Mouse (Mus musculus) limb, embryonic 10.5 days (tissue): ENCODE data around the gene Pik3cd. TPM values are rescaled to one million over a fixed set of nuclear protein-coding genes. Genes with fewer than 3 reads are reported as not detected.

ENCODE experiments used
- DNase-seq: peaks from one replicate; pipeline ENCODE4 v3.0.0-alpha.2; 2017; ENCODE audit warnings: low spot score
- H3K27ac ChIP-seq: fragments of 300-500 bp; sonication (generic); 2 replicates; pipeline ENCODE4 v1.5.1; 2016; ENCODE audit warnings: mild to moderate bottlenecking
- H3K27me3 ChIP-seq: fragments of 300-500 bp; sonication (generic); 2 replicates; pipeline ENCODE4 v1.6.1; 2016; ENCODE audit warnings: low read depth, mild to moderate bottlenecking; ENCODE audit not compliant: poor library complexity, severe bottlenecking
- H3K36me3 ChIP-seq: fragments of 300-500 bp; sonication (generic); 2 replicates; pipeline ENCODE4 v1.6.1; 2016; ENCODE audit warnings: mild to moderate bottlenecking, moderate library complexity
- H3K4me1 ChIP-seq: fragments of 300-500 bp; sonication (generic); 2 replicates; pipeline ENCODE4 v1.6.1; 2016
- H3K4me3 ChIP-seq: fragments of 300-500 bp; sonication (generic); 2 replicates; pipeline ENCODE4 v1.5.1; 2016; ENCODE audit warnings: mild to moderate bottlenecking, moderate library complexity
- H3K9me3 ChIP-seq: fragments of 300-500 bp; sonication (generic); replicated peaks from 2 replicates; pipeline ENCODE4 v1.6.1; 2016; ENCODE audit warnings: mild to moderate bottlenecking
- WGBS: fragments of 180-500 bp; shearing (Covaris S2); methylation state at CpG from one replicate; pipeline ENCODE4 v1.1.7; 2016; 5-methylcytosine and 5-hydroxymethylcytosine counted together
- polyA plus RNA-seq: library from polyadenylated mRNA; unstranded; fragments of >200 nt; fragmentation: Nextera tagmentation; extraction: Ambion mirVana; gene quantifications from 2 replicates; pipeline ENCODE4 v1.2.1, GENCODE M21; 2016

The Pik3cd gene
- polyA plus RNA-seq, 1 experiment from 2014 or later: 3.4 TPM

DNA sequence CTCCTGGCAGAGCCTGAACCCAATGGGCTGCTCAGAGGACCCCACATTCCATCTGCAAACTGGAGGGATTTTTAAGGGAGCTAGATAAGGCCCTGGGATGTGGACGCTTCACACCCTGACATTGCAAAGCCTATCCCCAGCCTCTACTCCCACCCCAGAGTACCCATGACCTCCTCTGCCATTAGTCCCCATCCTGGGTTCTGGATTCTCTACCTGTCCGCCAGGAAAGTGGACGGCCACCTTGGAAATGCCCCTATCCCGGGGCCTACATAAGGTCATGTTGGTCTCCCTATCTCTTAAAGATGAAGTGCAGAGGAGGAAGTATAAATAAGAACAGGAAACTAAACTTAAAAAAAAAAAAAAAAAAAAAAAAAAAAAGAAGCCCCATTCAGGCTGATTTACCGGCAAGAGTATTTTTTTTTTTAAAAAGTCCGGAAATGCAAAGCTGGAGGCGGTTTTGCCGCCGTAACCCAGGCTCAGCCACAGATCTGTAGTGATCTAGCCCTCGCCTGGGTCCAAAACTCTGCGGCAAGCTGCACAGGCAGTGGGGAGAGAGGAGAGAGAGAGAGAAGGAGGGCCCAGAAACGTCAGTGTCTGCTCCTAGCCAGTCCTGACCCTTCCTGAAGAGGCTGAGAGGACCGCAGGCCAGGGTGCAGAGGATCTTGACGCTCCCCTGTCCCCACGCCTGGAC, 4.7 kb downstream of the Pik3cd start:
- Histone ChIP-seq H3K27ac (peak overlapping the region; percentile 68; the same call in 1 of the 2 replicates), H3K9me3 (no peaks in the 10 kb centered on the region), H3K4me1 (peaks cover 25% of the 10 kb centered on the region), H3K4me3 (peak overlapping the region; percentile 60), H3K36me3 (no peaks in the 10 kb centered on the region), H3K27me3 (peaks cover 52% of the 10 kb centered on the region)
- no peak for DNase-seq
- WGBS: 18% methylated on average over 15 of the region's 15 CpGs

DNA sequence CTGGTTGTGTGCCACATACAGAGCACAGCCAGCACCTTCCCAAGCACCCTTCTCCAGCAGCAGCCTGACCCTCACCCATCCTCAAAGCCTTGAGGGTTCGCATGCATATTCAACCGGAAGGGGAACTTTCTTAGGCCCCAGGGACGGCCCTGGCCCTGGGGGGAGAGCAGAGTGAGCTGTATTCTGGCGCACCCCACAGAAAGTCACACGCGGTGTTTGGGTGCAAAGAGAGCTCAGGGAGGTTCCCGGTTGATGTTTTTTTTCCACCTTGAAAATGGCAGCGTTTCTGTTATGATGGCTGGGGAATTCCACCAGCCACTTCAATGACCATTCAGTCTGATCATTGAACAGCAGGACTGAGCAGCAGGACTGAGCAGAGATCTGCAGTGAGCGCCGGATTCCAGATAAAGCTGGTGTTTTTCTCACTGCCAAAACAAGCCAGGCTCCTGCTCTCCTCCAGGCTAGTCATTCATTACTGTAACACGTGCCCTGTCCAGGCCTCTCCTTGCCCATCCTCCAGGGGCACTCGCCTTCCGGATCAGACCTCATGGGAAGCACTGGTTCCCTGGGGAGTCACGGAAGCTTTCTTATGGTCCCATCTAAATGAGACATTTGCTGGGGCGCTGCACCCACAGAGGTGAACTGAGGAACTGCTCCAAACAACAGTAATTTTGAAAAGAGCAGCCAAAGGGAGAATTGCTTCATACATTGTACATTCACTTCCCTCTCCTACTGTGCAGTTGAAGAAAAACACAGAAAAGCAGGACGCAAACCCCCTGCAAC, 6.0 kb downstream of the Pik3cd start:
- Histone ChIP-seq H3K36me3 (no peaks in the 10 kb centered on the region), H3K4me3 (no peak overlapping the region), H3K27me3 (peaks cover 52% of the 10 kb centered on the region), H3K4me1 (peaks cover 29% of the 10 kb centered on the region), H3K9me3 (no peaks in the 10 kb centered on the region), H3K27ac (0 out of 2 replicates have a peak overlapping the region, but pooled peaks have one; percentile 6)
- no peak for DNase-seq
- 30% methylated on average over 16 of the region's 16 CpGs for WGBS

DNA sequence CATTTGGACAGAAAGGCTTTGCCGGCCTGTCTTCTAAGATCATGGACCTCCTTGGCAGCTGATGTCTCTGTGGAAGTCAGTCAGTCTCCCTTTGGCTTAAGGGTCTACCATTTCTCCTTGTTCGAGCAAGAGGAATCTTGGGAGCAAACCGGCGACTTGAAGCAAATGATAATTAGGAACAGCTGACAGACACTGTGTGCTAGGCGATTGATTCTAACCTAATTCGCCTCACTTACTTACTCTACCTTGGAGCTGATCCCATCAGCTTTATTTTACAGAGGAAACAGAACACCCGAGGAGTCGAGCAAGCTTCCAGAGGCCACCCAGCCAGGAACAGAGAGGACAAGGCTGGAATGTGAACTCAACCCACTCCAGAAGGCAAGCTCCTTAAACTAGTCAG, 11.0 kb downstream of the Pik3cd start:
- H3K4me3 ChIP-seq: no peak overlapping the region
- H3K36me3 ChIP-seq: no peaks in the 10 kb centered on the region
- H3K9me3 ChIP-seq: no peaks in the 10 kb centered on the region
- peaks cover 9% of the 10 kb centered on the region for H3K27me3 ChIP-seq
- no peak for DNase-seq
- WGBS: 41% methylated on average over 8 of the region's 8 CpGs
- H3K27ac ChIP-seq: no peak overlapping the region; the same call in none of the 2 replicates
- H3K4me1 ChIP-seq: peaks cover 21% of the 10 kb centered on the region

DNA sequence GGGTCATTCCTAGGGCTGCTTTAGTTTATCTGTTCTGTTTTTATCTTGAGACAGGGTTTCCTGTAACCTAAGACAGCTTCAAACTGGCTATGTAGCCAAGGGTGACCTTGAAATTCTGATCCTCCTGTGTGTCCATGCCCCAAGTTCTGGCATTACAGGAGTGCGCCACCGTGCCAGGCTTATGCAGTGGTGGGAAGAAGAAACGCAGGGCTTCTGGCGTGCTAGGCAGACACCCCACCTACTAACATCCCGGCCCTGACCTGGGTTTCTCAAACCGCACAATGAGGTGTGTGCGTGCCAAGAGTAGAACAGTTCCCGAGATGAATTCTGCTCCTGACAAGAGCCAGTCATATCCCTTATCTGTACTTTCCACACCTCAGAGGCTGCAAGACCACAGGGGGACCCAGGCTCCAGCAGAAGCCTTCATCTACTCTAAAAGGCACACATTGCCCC, 11.5 kb downstream of the Pik3cd start:
- H3K4me1 ChIP-seq: peaks cover 16% of the 10 kb centered on the region
- 94% methylated on average over 8 of the region's 8 CpGs for WGBS
- no peaks in the 10 kb centered on the region for H3K9me3 ChIP-seq
- no peaks in the 10 kb centered on the region for H3K36me3 ChIP-seq
- peaks cover 4% of the 10 kb centered on the region for H3K27me3 ChIP-seq
- H3K4me3 ChIP-seq: no peak overlapping the region
- no peak for DNase-seq
- H3K27ac ChIP-seq: no peak overlapping the region; the same call in 1 of the 2 replicates

DNA sequence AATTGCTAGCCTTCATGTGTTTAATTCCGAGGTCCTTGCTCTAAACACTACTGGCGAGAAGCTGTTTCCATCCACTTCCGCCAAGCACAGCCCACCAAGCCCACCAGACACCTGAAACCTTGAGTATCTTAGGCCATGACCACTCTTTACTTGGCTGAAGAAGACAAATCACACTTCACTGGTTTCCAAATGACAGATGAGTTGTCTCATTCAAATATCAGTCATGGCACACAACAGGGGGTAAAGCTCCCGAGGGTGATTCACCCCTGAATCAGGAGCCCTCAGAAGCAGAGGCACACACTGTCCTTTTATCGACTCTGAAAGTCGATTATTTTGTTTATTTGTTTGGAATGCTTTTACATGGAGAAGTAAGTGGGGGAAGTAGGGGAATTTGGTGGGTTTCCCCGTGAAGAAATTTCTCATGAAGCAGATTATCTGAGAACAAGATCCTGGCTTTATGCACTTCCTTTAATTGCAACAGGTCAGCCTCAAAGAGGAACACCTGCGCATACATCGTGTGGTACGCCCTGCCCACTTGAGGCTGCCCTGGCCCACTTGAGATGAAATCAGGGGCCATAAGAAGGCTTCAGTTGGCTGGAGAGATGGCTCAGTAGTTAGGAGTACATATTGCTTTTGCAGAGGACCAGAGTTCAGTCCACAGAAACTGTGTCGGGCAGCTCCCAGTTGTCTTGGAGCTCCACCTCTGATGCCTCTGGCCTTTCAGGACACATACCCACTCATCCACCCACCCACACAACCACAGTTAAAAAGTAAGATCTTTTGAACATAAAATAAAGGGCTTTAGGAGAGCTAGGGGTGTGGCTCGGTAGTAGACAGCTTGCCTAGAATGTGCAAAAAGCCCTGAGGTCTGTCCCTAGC, 12.3 kb downstream of the Pik3cd start:
- Histone ChIP-seq H3K27ac (no peak overlapping the region), H3K4me3 (no peak overlapping the region), H3K4me1 (peaks cover 19% of the 10 kb centered on the region), H3K27me3 (peaks cover 2% of the 10 kb centered on the region; the same call in 1 of the 2 replicates), H3K36me3 (no peaks in the 10 kb centered on the region), H3K9me3 (no peaks in the 10 kb centered on the region)
- no peak for DNase-seq
- WGBS: 88% methylated on average over 12 of the region's 12 CpGs

DNA sequence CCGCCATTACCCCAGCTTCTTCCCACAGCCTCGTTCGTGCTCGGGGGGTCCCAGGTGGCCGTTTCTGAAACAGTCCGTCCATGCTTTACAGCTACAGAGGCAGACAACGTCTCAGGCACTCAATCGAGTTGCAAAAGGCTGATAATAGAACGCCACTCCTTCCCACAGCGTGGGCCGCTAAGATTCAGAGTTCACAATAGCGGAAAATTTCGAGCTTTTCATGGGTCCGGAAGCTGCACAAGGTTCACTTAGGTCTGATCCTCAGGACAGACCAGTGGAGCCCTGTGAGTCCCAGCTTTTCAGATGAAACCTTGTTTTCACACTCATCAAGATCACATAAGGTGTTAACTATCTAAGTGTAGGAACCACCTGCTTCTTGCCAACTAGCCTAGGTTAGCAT, 13.5 kb downstream of the Pik3cd start:
- peaks cover 26% of the 10 kb centered on the region for H3K4me1 ChIP-seq
- no peak overlapping the region for H3K4me3 ChIP-seq
- H3K9me3 ChIP-seq: no peaks in the 10 kb centered on the region
- no peaks in the 10 kb centered on the region for H3K36me3 ChIP-seq
- 95% methylated on average over 14 of the region's 14 CpGs for WGBS
- peaks cover 12% of the 10 kb centered on the region for H3K27me3 ChIP-seq
- DNase-seq: no peak
- no peak overlapping the region for H3K27ac ChIP-seq

DNA sequence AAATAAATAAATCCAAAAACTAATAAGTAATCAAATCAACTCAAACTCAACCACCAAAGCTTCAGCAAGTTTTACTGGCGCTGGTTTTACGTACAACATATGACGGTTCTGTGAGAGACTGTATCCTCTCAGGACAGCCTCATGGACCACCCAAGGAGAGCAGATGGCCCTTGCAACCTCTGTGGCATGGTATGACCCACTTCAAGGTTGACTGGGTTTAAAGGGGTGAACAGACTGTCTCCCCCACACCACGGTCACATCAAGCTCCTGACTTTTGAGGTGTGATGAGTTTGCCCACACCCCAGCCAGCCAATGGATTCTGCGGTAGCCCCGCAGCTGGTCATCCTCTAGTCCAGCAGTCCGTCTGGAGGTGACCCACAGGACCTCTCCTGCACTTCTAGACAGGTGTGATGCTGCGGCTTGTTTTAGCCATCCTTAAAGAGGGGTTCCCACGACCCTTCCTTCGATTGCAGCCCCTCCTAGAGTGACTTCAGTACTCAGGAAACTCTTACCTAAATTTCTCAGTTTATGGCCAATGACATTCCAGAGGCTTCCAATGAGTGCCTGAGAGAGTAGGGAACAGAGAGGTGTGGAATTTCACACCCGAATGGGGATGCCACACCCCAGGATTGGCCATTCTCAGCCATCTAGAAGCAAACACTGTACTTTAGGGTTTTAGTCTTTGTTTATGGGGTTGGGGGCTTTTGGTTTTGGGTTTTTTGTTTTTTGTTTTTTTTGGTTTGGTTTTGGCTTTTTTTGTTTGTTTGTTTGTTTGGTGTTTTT, 17.3 kb downstream of the Pik3cd start:
- no peak for DNase-seq
- H3K27ac ChIP-seq: no peak overlapping the region
- H3K27me3 ChIP-seq: peaks cover 13% of the 10 kb centered on the region
- H3K9me3 ChIP-seq: no peaks in the 10 kb centered on the region
- H3K4me3 ChIP-seq: no peak overlapping the region
- 67% methylated on average over 11 of the region's 11 CpGs for WGBS
- peaks cover 14% of the 10 kb centered on the region for H3K4me1 ChIP-seq
- no peaks in the 10 kb centered on the region for H3K36me3 ChIP-seq

DNA sequence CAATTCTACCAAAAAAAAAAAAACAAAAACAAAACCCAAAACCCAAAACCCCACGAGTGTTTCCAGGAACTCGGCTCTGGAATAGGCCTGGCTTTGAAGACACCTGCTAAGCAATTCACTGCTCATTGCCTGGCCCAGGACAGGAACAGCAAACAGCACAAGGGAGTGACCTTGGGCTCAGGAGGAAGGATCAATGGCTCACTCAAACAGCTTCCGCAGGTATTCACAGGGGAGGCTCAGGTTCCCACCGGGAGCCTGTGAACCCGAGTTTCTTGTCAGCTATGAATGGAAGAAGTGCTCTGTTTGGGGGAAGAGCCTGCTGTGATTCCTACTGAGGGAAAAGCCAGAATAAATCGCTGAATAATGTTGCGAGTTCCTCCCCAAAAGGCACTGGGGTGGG, 18.5 kb downstream of the Pik3cd start:
- Histone ChIP-seq H3K36me3 (no peaks in the 10 kb centered on the region), H3K4me1 (peaks cover 14% of the 10 kb centered on the region), H3K9me3 (no peaks in the 10 kb centered on the region), H3K27me3 (peaks cover 13% of the 10 kb centered on the region), H3K4me3 (no peak overlapping the region), H3K27ac (no peak overlapping the region)
- WGBS: 16% methylated on average over 7 of the region's 7 CpGs
- DNase-seq: no peak

DNA sequence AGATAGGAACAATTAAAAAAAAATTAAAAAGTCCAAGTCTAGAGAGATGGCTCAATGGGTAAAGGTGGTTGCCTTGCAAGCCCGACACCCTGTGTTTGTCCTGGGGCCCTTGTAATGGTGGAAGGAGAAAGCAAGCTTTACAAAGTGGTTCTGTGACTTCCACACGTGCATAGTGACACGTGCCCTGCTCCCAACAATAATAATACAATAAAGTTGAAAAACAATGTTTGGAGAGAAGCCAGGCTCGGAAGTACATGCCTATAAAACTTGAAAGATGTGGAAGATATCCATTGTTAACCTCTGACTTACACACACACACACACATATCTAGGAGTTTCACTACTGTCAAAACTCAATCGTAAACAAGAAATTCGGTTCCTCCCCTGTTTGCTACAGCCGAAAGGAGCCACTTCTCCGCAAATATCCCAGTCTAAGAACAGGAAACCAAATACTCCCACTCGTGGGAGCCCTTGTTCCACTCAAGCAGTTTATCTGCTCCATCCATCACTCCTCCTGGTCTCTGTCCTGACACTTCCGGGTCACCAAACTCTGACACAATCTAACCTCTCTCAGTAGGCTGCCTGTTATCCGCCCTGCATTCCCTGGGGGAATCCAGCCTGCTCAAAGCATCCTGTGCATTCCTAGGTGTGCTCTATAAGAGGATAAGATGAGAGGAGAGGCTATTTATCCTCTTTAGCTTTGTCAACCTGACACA, 23.2 kb downstream of the Pik3cd start:
- no peak for DNase-seq
- Histone ChIP-seq H3K27me3 (peaks cover 27% of the 10 kb centered on the region), H3K27ac (no peak overlapping the region), H3K9me3 (no peaks in the 10 kb centered on the region), H3K36me3 (no peaks in the 10 kb centered on the region), H3K4me1 (peaks cover 24% of the 10 kb centered on the region), H3K4me3 (no peak overlapping the region)
- WGBS: 74% methylated on average over 11 of the region's 11 CpGs

DNA sequence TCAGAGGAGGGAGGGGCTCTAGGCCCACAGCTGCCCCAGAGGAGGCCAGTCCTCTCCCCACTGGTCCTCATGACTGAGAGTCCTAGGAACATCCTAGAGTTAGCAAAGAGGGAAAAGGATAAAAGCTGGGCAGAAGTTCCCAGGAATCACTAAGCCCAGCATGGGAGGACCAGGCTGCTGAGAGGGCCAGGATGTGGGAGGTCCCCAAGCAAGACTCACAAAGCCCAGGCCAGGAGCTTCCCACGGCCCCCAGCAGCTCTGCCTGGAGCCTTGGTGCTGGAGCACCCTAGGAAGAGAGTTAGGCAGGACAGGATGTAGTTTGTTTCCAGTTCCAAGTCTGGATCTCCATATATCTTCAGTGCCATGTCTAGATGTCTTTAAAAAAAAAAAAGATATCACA, 24.4 kb downstream of the Pik3cd start:
- WGBS: 59% methylated on average over 1 of the region's 1 CpGs
- Histone ChIP-seq H3K27ac (no peak overlapping the region), H3K27me3 (peaks cover 33% of the 10 kb centered on the region)

DNA sequence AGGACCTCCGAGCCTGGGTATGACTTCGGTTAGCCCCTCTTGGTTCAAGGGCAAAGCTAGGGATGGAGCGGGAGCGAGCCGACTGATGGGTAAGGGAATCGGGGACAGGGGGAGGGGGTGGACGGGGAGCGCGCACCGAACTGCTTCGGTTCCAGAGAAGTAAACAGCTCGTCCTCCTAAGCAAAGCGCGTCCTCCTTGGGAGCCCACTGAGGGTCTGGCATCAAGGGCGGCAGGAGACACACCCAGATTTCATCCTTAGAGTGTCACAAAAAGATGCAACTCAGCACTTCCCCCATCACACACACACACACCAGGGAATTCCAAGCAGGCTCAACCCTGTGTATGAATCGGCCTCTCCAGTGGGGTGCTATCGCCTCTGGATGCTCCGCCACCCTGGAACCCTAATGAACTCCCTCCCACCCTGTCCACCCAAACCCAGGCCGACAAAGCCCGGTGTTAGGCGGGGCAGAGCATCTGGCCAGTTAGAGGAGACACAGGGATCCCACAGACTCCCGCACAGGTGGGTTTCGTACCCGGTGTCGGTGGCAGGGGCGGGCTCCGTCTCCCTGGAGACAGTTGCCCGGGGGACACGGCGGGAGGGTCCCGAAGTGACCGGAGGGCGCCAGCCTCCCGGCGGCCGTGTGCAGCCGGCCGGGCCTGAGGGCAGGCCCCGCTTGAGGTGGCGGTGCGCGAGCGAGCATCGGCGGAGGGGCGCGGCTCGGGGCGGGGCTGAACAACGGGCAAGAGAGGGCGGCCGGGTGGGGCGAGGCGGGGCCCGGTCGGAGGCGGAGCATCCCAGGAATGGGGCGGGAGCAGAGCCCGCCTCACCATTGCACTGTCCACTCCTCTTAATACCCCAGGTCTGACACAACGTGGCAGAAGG, 26.8 kb downstream of the Pik3cd start:
- H3K9me3 ChIP-seq: no peaks in the 10 kb centered on the region
- H3K27me3 ChIP-seq: peaks cover 33% of the 10 kb centered on the region
- H3K4me1 ChIP-seq: peaks cover 17% of the 10 kb centered on the region
- peak; percentile 89 for DNase-seq
- peak overlapping the region; percentile 69 for H3K27ac ChIP-seq
- 2% methylated on average over 60 of the region's 60 CpGs for WGBS
- H3K4me3 ChIP-seq: peak overlapping the region; percentile 74
- no peaks in the 10 kb centered on the region for H3K36me3 ChIP-seq

More for the DNA sequence above, 24.4 kb downstream of the Pik3cd start:
- no peak for DNase-seq
- Histone ChIP-seq H3K4me3 (no peak overlapping the region), H3K4me1 (peaks cover 18% of the 10 kb centered on the region), H3K36me3 (no peaks in the 10 kb centered on the region), H3K9me3 (no peaks in the 10 kb centered on the region)
